Mouse (Mus musculus): ENCODE results near the gene Fbxl20.

- no peak for TF ChIP-seq POLR2A (IDR thresholded peaks at IDR 0.05; ENCODE audit: insufficient read depth, low read depth, low read length)
- TF ChIP-seq CTCF (IDR thresholded peaks at IDR 0.05), result no peak
- no peak for TF ChIP-seq EP300 (IDR thresholded peaks at IDR 0.05; ENCODE audit: insufficient read depth, low read depth, low read length)
Observed at GRCm38 (mm10) chr11:98060104-98060692, 90.0 kb downstream of the Fbxl20 start.

Measured in heart, adult 2 months (tissue).